13 mouse cellular contexts compared by ENCODE assay signal in the genomic region with DNA sequence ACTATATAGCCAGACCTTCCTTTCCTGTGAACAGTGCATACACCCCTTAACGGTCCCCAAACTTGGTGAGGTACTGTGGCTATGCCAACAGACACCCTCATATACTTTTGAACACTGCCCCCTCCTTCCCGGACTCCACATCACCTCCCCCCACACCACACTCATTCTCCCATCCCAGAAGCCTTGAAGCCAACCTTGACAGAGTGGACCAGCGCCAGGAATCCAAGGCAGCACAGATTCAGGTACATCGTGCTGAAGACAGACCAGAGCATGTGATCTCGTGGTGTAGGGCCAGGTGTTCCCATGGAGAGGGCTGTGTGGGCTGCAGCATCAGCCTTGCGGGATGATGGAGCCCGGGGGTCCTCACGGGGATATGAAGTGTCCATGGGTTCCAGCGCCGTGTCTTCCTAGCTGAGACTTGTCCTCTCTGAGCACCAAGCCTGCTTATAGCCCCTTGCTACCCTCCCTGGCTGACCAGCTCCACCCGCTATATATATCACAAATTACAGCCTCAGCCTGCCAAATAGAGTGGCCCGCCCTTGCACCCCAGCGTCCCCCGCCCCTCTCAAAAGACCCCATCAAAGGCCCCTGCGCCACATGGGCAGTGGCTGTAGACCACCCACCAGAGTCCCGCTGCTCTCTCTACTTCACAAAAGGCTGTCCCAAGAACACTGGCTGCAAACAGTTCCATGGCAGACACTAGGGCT. TPM values are rescaled to one million over a fixed set of nuclear protein-coding genes. Genes with fewer than 3 reads are reported as not detected.
DNase-seq lines count a peak whose midpoint lies in the region; ATAC-seq lines count a peak whose summit lies in the region.
"Had no signal": no experiment of that assay in that cellular context is flagged by ENCODE, and none has a peak within 500 bp of the region (broad histone marks: within the 10 kb centered on the region; RNA-seq: fewer than 3 reads in every experiment).

A gene (minus strand): TSS at position 468 of the 707 bp plus-strand sequence.

- no peaks in the 10 kb centered on the region for H3K9me3 ChIP-seq in heart, embryonic 12.5 days (replicated peaks)
- H3K9me3 ChIP-seq in liver, embryonic 13.5 days (replicated peaks): no peaks in the 10 kb centered on the region
- H3K9me3 ChIP-seq in liver, embryonic 12.5 days (replicated peaks): no peaks in the 10 kb centered on the region
- H3K9me3 ChIP-seq in limb, embryonic 11.5 days (ENCODE audit: control insufficient read depth, low read length): no peaks in the 10 kb centered on the region
- no peaks in the 10 kb centered on the region for H3K9me3 ChIP-seq in hindbrain, embryonic 13.5 days

- no peak for ATAC-seq in heart, embryonic 12.5 days (ENCODE audit: insufficient number of reproducible peaks, low FRiP score)
- ATAC-seq in liver, embryonic 13.5 days (ENCODE audit: low read depth): no peak
- no peak for ATAC-seq in liver, embryonic 12.5 days
- ATAC-seq in limb, embryonic 11.5 days (ENCODE audit: insufficient number of reproducible peaks, low FRiP score, low TSS enrichment, low read depth): no peak
- no peak for ATAC-seq in hindbrain, embryonic 13.5 days (ENCODE audit: low FRiP score)
- ATAC-seq: forebrain, embryonic 14.5 days had no signal

- peak within 1 kb of the TSS; percentile 25; the same call in 1 of the 2 replicates for H3K9ac ChIP-seq in heart, embryonic 12.5 days
- no peak within 1 kb of the TSS for H3K9ac ChIP-seq in liver, embryonic 13.5 days
- H3K9ac ChIP-seq in liver, embryonic 12.5 days: no peak within 1 kb of the TSS
- no peak within 1 kb of the TSS for H3K9ac ChIP-seq in limb, embryonic 11.5 days (ENCODE audit: low read length)
- H3K9ac ChIP-seq in hindbrain, embryonic 13.5 days: no peak within 1 kb of the TSS

- H3K4me2 ChIP-seq in heart, embryonic 12.5 days: peak within 1 kb of the TSS; percentile 18; the same call in 1 of the 2 replicates
- no peak within 1 kb of the TSS for H3K4me2 ChIP-seq in liver, embryonic 13.5 days
- no peak within 1 kb of the TSS for H3K4me2 ChIP-seq in liver, embryonic 12.5 days
- H3K4me2 ChIP-seq in limb, embryonic 11.5 days (ENCODE audit: low read depth, severe bottlenecking): 0 out of 2 replicates have a peak within 1 kb of the TSS, but pooled peaks have one; percentile 4
- H3K4me2 ChIP-seq in hindbrain, embryonic 13.5 days: no peak within 1 kb of the TSS

- no peak for DNase-seq in heart, adult 9 months (ENCODE audit: low spot score in 2 of 2)
- no peak for DNase-seq in liver, embryonic 13.5 days
- DNase-seq in adrenal gland, postnatal 14 days: peak; percentile 77
- no peak for DNase-seq in limb, embryonic 11.5 days (ENCODE audit: low spot score)
- no peak for DNase-seq in retina, postnatal 1 day
- DNase-seq: layer of hippocampus, adult 9-11 months; lung, postnatal 10 days; thymus, postnatal 25 days had no signal

- peaks cover 34% of the 10 kb centered on the region for H3K36me3 ChIP-seq in heart, embryonic 12.5 days
- peaks cover 36% of the 10 kb centered on the region for H3K36me3 ChIP-seq in liver, embryonic 13.5 days
- H3K36me3 ChIP-seq in liver, embryonic 12.5 days: peaks cover 51% of the 10 kb centered on the region
- peaks cover 21% of the 10 kb centered on the region for H3K36me3 ChIP-seq in limb, embryonic 11.5 days (ENCODE audit: control insufficient read depth, insufficient read depth, low read length)
- H3K36me3 ChIP-seq in hindbrain, embryonic 13.5 days: no peaks in the 10 kb centered on the region

- no peak within 1 kb of the TSS for H3K4me3 ChIP-seq in heart, embryonic 12.5 days
- no peak within 1 kb of the TSS for H3K4me3 ChIP-seq in liver, embryonic 13.5 days (replicated peaks)
- no peak within 1 kb of the TSS for H3K4me3 ChIP-seq in liver, embryonic 12.5 days
- H3K4me3 ChIP-seq in limb, embryonic 11.5 days (ENCODE audit: low read depth, low read length): no peak within 1 kb of the TSS
- H3K4me3 ChIP-seq in hindbrain, embryonic 13.5 days: no peak within 1 kb of the TSS

- H3K4me1 ChIP-seq in heart, embryonic 12.5 days (replicated peaks): peaks cover 63% of the 10 kb centered on the region
- H3K4me1 ChIP-seq in liver, embryonic 13.5 days (replicated peaks): peaks cover 65% of the 10 kb centered on the region
- peaks cover 73% of the 10 kb centered on the region for H3K4me1 ChIP-seq in liver, embryonic 12.5 days
- H3K4me1 ChIP-seq in limb, embryonic 11.5 days (ENCODE audit: control insufficient read depth, insufficient read depth, low read length): peaks cover 34% of the 10 kb centered on the region
- peaks cover 25% of the 10 kb centered on the region for H3K4me1 ChIP-seq in hindbrain, embryonic 13.5 days (replicated peaks)

- H3K27me3 ChIP-seq in heart, embryonic 12.5 days (replicated peaks): no peaks in the 10 kb centered on the region
- H3K27me3 ChIP-seq in liver, embryonic 13.5 days: no peaks in the 10 kb centered on the region
- H3K27me3 ChIP-seq in liver, embryonic 12.5 days (replicated peaks): no peaks in the 10 kb centered on the region
- no peaks in the 10 kb centered on the region for H3K27me3 ChIP-seq in limb, embryonic 11.5 days (ENCODE audit: control insufficient read depth, insufficient read depth, low read length)
- H3K27me3 ChIP-seq in hindbrain, embryonic 13.5 days: no peaks in the 10 kb centered on the region

- peak within 1 kb of the TSS; percentile 30; the same call in 1 of the 2 replicates for H3K27ac ChIP-seq in heart, embryonic 12.5 days (ENCODE audit: poor library complexity, severe bottlenecking)
- 0 out of 2 replicates have a peak within 1 kb of the TSS, but pooled peaks have one; percentile 22 for H3K27ac ChIP-seq in liver, embryonic 13.5 days
- H3K27ac ChIP-seq in liver, embryonic 12.5 days: no peak within 1 kb of the TSS
- peak within 1 kb of the TSS; percentile 65 for H3K27ac ChIP-seq in limb, embryonic 11.5 days (replicated peaks; ENCODE audit: low read depth, low read length)
- no peak within 1 kb of the TSS for H3K27ac ChIP-seq in hindbrain, embryonic 13.5 days

- 83% methylated on average over 16 of the region's 16 CpGs for WGBS in heart, embryonic 12.5 days
- 77% methylated on average over 16 of the region's 16 CpGs for WGBS in liver, embryonic 13.5 days (ENCODE audit: insufficient replicate concordance)
- 74% methylated on average over 16 of the region's 16 CpGs for WGBS in liver, embryonic 12.5 days (ENCODE audit: insufficient replicate concordance)
- WGBS in limb, embryonic 11.5 days: 70% methylated on average over 16 of the region's 16 CpGs
- 77% methylated on average over 16 of the region's 16 CpGs for WGBS in hindbrain, embryonic 13.5 days

RNA-seq across cellular contexts. Expression of the gene that starts here (rescaled TPM):
- polyA plus RNA-seq in heart, embryonic 12.5 days (2016; fragmentation: Nextera tagmentation; extraction: Ambion mirVana): 1.8 and 2.0 TPM in 2 replicates
- 0.35 and 0.61 TPM in 2 replicates for polyA plus RNA-seq in liver, embryonic 13.5 days (2015; fragmentation: Nextera tagmentation; extraction: Ambion mirVana)
- 0.94 and 0.99 TPM in 2 replicates for polyA plus RNA-seq in liver, embryonic 12.5 days (2016; fragmentation: Nextera tagmentation; extraction: Ambion mirVana)
- 0.63 and 1.4 TPM in 2 replicates for total RNA-seq in adrenal gland, postnatal 14 days (2021)
- 1.7 and 1.9 TPM in 2 replicates for polyA plus RNA-seq in limb, embryonic 11.5 days (2014; fragmentation: Nextera tagmentation; extraction: Ambion mirVana)
- polyA plus RNA-seq in hindbrain, embryonic 13.5 days (2015; fragmentation: Nextera tagmentation; extraction: Ambion mirVana): 0.36 and 1.7 TPM in 2 replicates
- polyA plus RNA-seq: cortical plate, adult 2 months; forebrain, embryonic 14.5 days had no signal

Comparison
In these comparisons a context has a peak if more than half of its experiments do, and no peak if none do; other contexts are left out.
1. H3K27ac ChIP-seq: peak in heart, embryonic 12.5 days (single experiment), liver, embryonic 13.5 days (single experiment) and limb, embryonic 11.5 days (single experiment); none in liver, embryonic 12.5 days (single experiment) and hindbrain, embryonic 13.5 days (single experiment).
2. H3K4me2 ChIP-seq: peak in heart, embryonic 12.5 days (single experiment) and limb, embryonic 11.5 days (single experiment); none in liver, embryonic 13.5 days (single experiment), liver, embryonic 12.5 days (single experiment) and hindbrain, embryonic 13.5 days (single experiment).